Mouse (Mus musculus): ENCODE data around the gene Lzts3. TPM values are rescaled to one million over a fixed set of nuclear protein-coding genes. Genes with fewer than 3 reads are reported as not detected.

The Lzts3 gene
- polyA plus RNA-seq, 1 experiment, result 2.4 TPM

- no peak overlapping the region for H3K27ac ChIP-seq (ENCODE audit: insufficient read depth, low read length)
- no peak overlapping the region; the same call in 1 of the 2 replicates for H3K9ac ChIP-seq (ENCODE audit: low read depth, poor library complexity, severe bottlenecking)
- H3K4me1 ChIP-seq (ENCODE audit: control insufficient read depth, insufficient read depth, low read length), result peaks cover 9% of the 10 kb centered on the region
- no peaks in the 10 kb centered on the region for H3K27me3 ChIP-seq (ENCODE audit: control insufficient read depth, insufficient read depth, low read length, poor library complexity, severe bottlenecking)
- TF ChIP-seq CTCF (IDR thresholded peaks at IDR 0.05; ENCODE audit: low read depth, low read length) (no peak), EP300 (IDR thresholded peaks at IDR 0.05; ENCODE audit: insufficient read depth, low read depth, low read length) (no peak), POLR2A (IDR thresholded peaks at IDR 0.05; ENCODE audit: insufficient read depth, low read length) (no peak)
- H3K9me3 ChIP-seq (replicated peaks; ENCODE audit: control insufficient read depth, insufficient read depth, low read length, poor library complexity, severe bottlenecking), result no peaks in the 10 kb centered on the region
- no peaks in the 10 kb centered on the region for H3K36me3 ChIP-seq (ENCODE audit: control insufficient read depth, insufficient read depth, low read length, poor library complexity, severe bottlenecking)
- peak overlapping the region; percentile 29 for H3K4me3 ChIP-seq (ENCODE audit: low read depth, low read length)
These were observed 8.4 kb downstream of the Lzts3 start for GRCm38 (mm10) chr2:130634006-130634738.

- H3K27me3 ChIP-seq (ENCODE audit: control insufficient read depth, insufficient read depth, low read length, poor library complexity, severe bottlenecking), result no peaks in the 10 kb centered on the region
- H3K4me3 ChIP-seq (ENCODE audit: low read depth, low read length), result no peak overlapping the region
- peaks cover 9% of the 10 kb centered on the region for H3K4me1 ChIP-seq (ENCODE audit: control insufficient read depth, insufficient read depth, low read length)
- no peak overlapping the region for H3K9ac ChIP-seq (ENCODE audit: low read depth, poor library complexity, severe bottlenecking)
- no peak for TF ChIP-seq EP300 (IDR thresholded peaks at IDR 0.05; ENCODE audit: insufficient read depth, low read depth, low read length)
- TF ChIP-seq POLR2A (IDR thresholded peaks at IDR 0.05; ENCODE audit: insufficient read depth, low read length), result no peak
- no peak for TF ChIP-seq CTCF (IDR thresholded peaks at IDR 0.05; ENCODE audit: low read depth, low read length)
- no peak overlapping the region for H3K27ac ChIP-seq (ENCODE audit: insufficient read depth, low read length)
- peaks cover 1% of the 10 kb centered on the region for H3K36me3 ChIP-seq (ENCODE audit: control insufficient read depth, insufficient read depth, low read length, poor library complexity, severe bottlenecking)
- no peaks in the 10 kb centered on the region for H3K9me3 ChIP-seq (replicated peaks; ENCODE audit: control insufficient read depth, insufficient read depth, low read length, poor library complexity, severe bottlenecking)
These were observed 9.5 kb downstream of the Lzts3 start for GRCm38 (mm10) chr2:130632887-130633675.

GRCm38 (mm10) chr2:130632416-130632815 lies 10.2 kb downstream of the Lzts3 start:
- H3K36me3 ChIP-seq (ENCODE audit: control insufficient read depth, insufficient read depth, low read length, poor library complexity, severe bottlenecking), result peaks cover 8% of the 10 kb centered on the region
- H3K27me3 ChIP-seq (ENCODE audit: control insufficient read depth, insufficient read depth, low read length, poor library complexity, severe bottlenecking), result no peaks in the 10 kb centered on the region
- no peak overlapping the region for H3K9ac ChIP-seq (ENCODE audit: low read depth, poor library complexity, severe bottlenecking)
- H3K9me3 ChIP-seq (replicated peaks; ENCODE audit: control insufficient read depth, insufficient read depth, low read length, poor library complexity, severe bottlenecking), result no peaks in the 10 kb centered on the region
- TF ChIP-seq POLR2A (IDR thresholded peaks at IDR 0.05; ENCODE audit: insufficient read depth, low read length) (no peak), EP300 (IDR thresholded peaks at IDR 0.05; ENCODE audit: insufficient read depth, low read depth, low read length) (no peak), CTCF (IDR thresholded peaks at IDR 0.05; ENCODE audit: low read depth, low read length) (no peak)
- H3K4me1 ChIP-seq (ENCODE audit: control insufficient read depth, insufficient read depth, low read length), result peaks cover 9% of the 10 kb centered on the region
- no peak overlapping the region for H3K27ac ChIP-seq (ENCODE audit: insufficient read depth, low read length)
- H3K4me3 ChIP-seq (ENCODE audit: low read depth, low read length), result no peak overlapping the region

- peak within 1 kb of the TSS; percentile 0; the same call in 1 of the 2 replicates for H3K27ac ChIP-seq (ENCODE audit: insufficient read depth, low read length)
These were observed 12.8 kb downstream of the Lzts3 start, which contains the start of the genes Fastkd5 and Ubox5 for GRCm38 (mm10) chr2:130629839-130630203. TSS of gene Fastkd5 (minus strand) at chr2:130630027. TSS of gene Ubox5 (minus strand) at chr2:130630038.

GRCm38 (mm10) chr2:130629080-130629838 lies 13.3 kb downstream of the Lzts3 start:
- TF ChIP-seq CTCF (IDR thresholded peaks at IDR 0.05; ENCODE audit: low read depth, low read length), result no peak
- TF ChIP-seq EP300 (IDR thresholded peaks at IDR 0.05; ENCODE audit: insufficient read depth, low read depth, low read length), result no peak
- H3K9ac ChIP-seq (ENCODE audit: low read depth, poor library complexity, severe bottlenecking), result peak overlapping the region; percentile 79
- H3K27ac ChIP-seq (ENCODE audit: insufficient read depth, low read length), result peak overlapping the region; percentile 0; the same call in 1 of the 2 replicates
- no peaks in the 10 kb centered on the region for H3K27me3 ChIP-seq (ENCODE audit: control insufficient read depth, insufficient read depth, low read length, poor library complexity, severe bottlenecking)
- peak overlapping the region; percentile 87 for H3K4me3 ChIP-seq (ENCODE audit: low read depth, low read length)
- H3K36me3 ChIP-seq (ENCODE audit: control insufficient read depth, insufficient read depth, low read length, poor library complexity, severe bottlenecking), result peaks cover 30% of the 10 kb centered on the region
- H3K4me1 ChIP-seq (ENCODE audit: control insufficient read depth, insufficient read depth, low read length), result peaks cover 9% of the 10 kb centered on the region
- H3K9me3 ChIP-seq (replicated peaks; ENCODE audit: control insufficient read depth, insufficient read depth, low read length, poor library complexity, severe bottlenecking), result no peaks in the 10 kb centered on the region

More at GRCm38 (mm10) chr2:130629839-130630203, 12.8 kb downstream of the Lzts3 start, which contains the start of the genes Fastkd5 and Ubox5:
- TF ChIP-seq CTCF (IDR thresholded peaks at IDR 0.05; ENCODE audit: low read depth, low read length), result no peak
- no peak for TF ChIP-seq POLR2A (IDR thresholded peaks at IDR 0.05; ENCODE audit: insufficient read depth, low read length)
- no peak for TF ChIP-seq EP300 (IDR thresholded peaks at IDR 0.05; ENCODE audit: insufficient read depth, low read depth, low read length)
- Histone ChIP-seq H3K36me3 (ENCODE audit: control insufficient read depth, insufficient read depth, low read length, poor library complexity, severe bottlenecking) (peaks cover 28% of the 10 kb centered on the region), H3K4me3 (ENCODE audit: low read depth, low read length) (peak within 1 kb of the TSS; percentile 87), H3K4me1 (ENCODE audit: control insufficient read depth, insufficient read depth, low read length) (peaks cover 9% of the 10 kb centered on the region), H3K27me3 (ENCODE audit: control insufficient read depth, insufficient read depth, low read length, poor library complexity, severe bottlenecking) (no peaks in the 10 kb centered on the region), H3K9me3 (replicated peaks; ENCODE audit: control insufficient read depth, insufficient read depth, low read length, poor library complexity, severe bottlenecking) (no peaks in the 10 kb centered on the region), H3K9ac (ENCODE audit: low read depth, poor library complexity, severe bottlenecking) (peak within 1 kb of the TSS; percentile 79)

Measured in ES-Bruce4 (cell line).